Mouse (Mus musculus) MEL (cell line): ENCODE measurements around the gene Pdcd6ip. TPM values are rescaled to one million over a fixed set of nuclear protein-coding genes. Genes with fewer than 3 reads are reported as not detected.

Experiments
- DNase-seq: peaks from one replicate; pipeline ENCODE4 v3.0.0; 2011; ENCODE audit warnings: low read depth, low spot score
- H3K27ac ChIP-seq: 2 replicates; pipeline ENCODE4 v1.5.1; 2012; ENCODE audit warnings: low read depth, mild to moderate bottlenecking, control low read depth, low read length, moderate library complexity; ENCODE audit not compliant: control insufficient read depth
- H3K27me3 ChIP-seq, 2 experiments: fragments of 150-350 bp in 1 of 2; sonication (generic) in 1 of 2; 2 replicates each; pipeline ENCODE4 v1.6.1; 2012; ENCODE audit warnings: low read length in 2 of 2, mild to moderate bottlenecking in 2 of 2, improper control_type of control experiment in 1 of 2, moderate library complexity in 1 of 2; ENCODE audit not compliant: insufficient read depth in 2 of 2, control insufficient read depth in 1 of 2
- H3K36me3 ChIP-seq, 2 experiments: 2 replicates each; pipeline ENCODE4 v1.6.1; 2012 to 2014; ENCODE audit warnings: low read length in 2 of 2, improper control_type of control experiment in 1 of 2, inconsistent platforms in 1 of 2, mild to moderate bottlenecking in 1 of 2; ENCODE audit not compliant: insufficient read depth in 2 of 2, control insufficient read depth in 1 of 2
- H3K4me1 ChIP-seq, 2 experiments: fragments of 150-350 bp in 1 of 2; sonication (generic) in 1 of 2; 2 replicates each; pipeline ENCODE4 v1.6.1; 2012; ENCODE audit warnings: low read length in 2 of 2, improper control_type of control experiment in 1 of 2, mild to moderate bottlenecking in 1 of 2; ENCODE audit not compliant: insufficient read depth in 2 of 2, control insufficient read depth in 1 of 2
- H3K4me3 ChIP-seq, 2 experiments: fragments of 150-350 bp in 1 of 2; sonication (generic) in 1 of 2; 2 replicates each; pipeline ENCODE4 v1.5.1; 2012; ENCODE audit warnings: low read depth in 2 of 2, low read length in 2 of 2, mild to moderate bottlenecking in 2 of 2, moderate library complexity in 2 of 2, control low read depth in 1 of 2, improper control_type of control experiment in 1 of 2; ENCODE audit not compliant: control insufficient read depth in 1 of 2, insufficient read depth in 1 of 2
- H3K79me2 ChIP-seq: 2 replicates; pipeline ENCODE4 v1.6.1; 2012; ENCODE audit warnings: mild to moderate bottlenecking, low read length, moderate library complexity; ENCODE audit not compliant: control insufficient read depth, poor library complexity, insufficient read depth
- H3K9ac ChIP-seq: 2 replicates; pipeline ENCODE4 v1.6.1; 2012; ENCODE audit warnings: low read depth, mild to moderate bottlenecking, control low read depth, low read length, moderate library complexity; ENCODE audit not compliant: control insufficient read depth, poor library complexity, severe bottlenecking
- H3K9me3 ChIP-seq: fragments of 150-350 bp; sonication (generic); replicated peaks from 2 replicates; pipeline ENCODE4 v1.6.1; 2012; ENCODE audit warnings: mild to moderate bottlenecking, low read length, improper control_type of control experiment, moderate library complexity; ENCODE audit not compliant: insufficient read depth
- CHD2 ChIP-seq: IDR thresholded peaks from 2 replicates; pipeline ENCODE4 v1.6.1; 2011; ENCODE audit warnings: low read length, improper control_type of control experiment
- CTCF ChIP-seq, 3 experiments: IDR thresholded peaks in 2 of 3; conservative IDR thresholded peaks in 1 of 3; 2 replicates each; pipeline ENCODE4 v1.5.1; 2011 to 2012; ENCODE audit warnings: low read length in 3 of 3, low read depth in 2 of 3, mild to moderate bottlenecking in 2 of 3, improper control_type of control experiment in 1 of 3, inconsistent platforms in 1 of 3, mixed read lengths in 1 of 3, moderate library complexity in 1 of 3; ENCODE audit not compliant: control insufficient read depth in 1 of 3, insufficient read depth in 1 of 3, poor library complexity in 1 of 3, severe bottlenecking in 1 of 3
- ELF1 ChIP-seq: IDR thresholded peaks from 2 replicates; pipeline ENCODE4 v1.6.1; 2014; ENCODE audit warnings: low read depth, mild to moderate bottlenecking, inconsistent platforms, low read length, improper control_type of control experiment, moderate library complexity
- JUND ChIP-seq: IDR thresholded peaks from 2 replicates; pipeline ENCODE4 v1.6.1; 2011; ENCODE audit warnings: low read depth, mild to moderate bottlenecking, improper control_type of control experiment, low read length
- MAFK ChIP-seq: IDR thresholded peaks from 2 replicates; pipeline ENCODE4 v1.6.1; 2011; ENCODE audit warnings: low read depth, mild to moderate bottlenecking, low read length, improper control_type of control experiment, borderline replicate concordance
- MAX ChIP-seq: IDR thresholded peaks from 2 replicates; pipeline ENCODE4 v1.6.1; 2011; ENCODE audit warnings: low read length, improper control_type of control experiment
- MAZ ChIP-seq: IDR thresholded peaks from 2 replicates; pipeline ENCODE4 v1.6.1; 2012; ENCODE audit warnings: low read depth, mild to moderate bottlenecking, inconsistent platforms, low read length, improper control_type of control experiment
- MEF2A ChIP-seq: IDR thresholded peaks from 2 replicates; pipeline ENCODE4 v1.6.1; 2014; ENCODE audit warnings: low read depth, mild to moderate bottlenecking, inconsistent platforms, low read length, improper control_type of control experiment; ENCODE audit not compliant: poor library complexity, insufficient replicate concordance, severe bottlenecking; ENCODE audit errors: extremely low read depth
- MXI1 ChIP-seq: IDR thresholded peaks from 2 replicates; pipeline ENCODE4 v1.6.1; 2011; ENCODE audit warnings: mild to moderate bottlenecking, low read depth, low read length, improper control_type of control experiment
- MYB ChIP-seq: IDR thresholded peaks from 2 replicates; pipeline ENCODE4 v1.6.1; 2011; ENCODE audit warnings: mild to moderate bottlenecking, low read depth, low read length, improper control_type of control experiment
- NRF1 ChIP-seq: IDR thresholded peaks from 2 replicates; pipeline ENCODE4 v1.6.1; 2014; ENCODE audit warnings: low read depth, mild to moderate bottlenecking, inconsistent platforms, low read length, improper control_type of control experiment, moderate library complexity; ENCODE audit not compliant: poor library complexity, insufficient read depth, severe bottlenecking
- POLR2AphosphoS2 ChIP-seq: IDR thresholded peaks from 2 replicates; pipeline ENCODE4 v1.6.1; 2011; ENCODE audit warnings: low read length, improper control_type of control experiment
- POLR2AphosphoS5 ChIP-seq: IDR thresholded peaks from 2 replicates; pipeline ENCODE4 v1.6.1; 2012; ENCODE audit warnings: low read depth, borderline replicate concordance, mild to moderate bottlenecking, inconsistent platforms, low read length, moderate library complexity, mixed read lengths
- RAD21 ChIP-seq: IDR thresholded peaks from 2 replicates; pipeline ENCODE4 v1.6.1; 2011; ENCODE audit warnings: mild to moderate bottlenecking, low read depth, low read length, improper control_type of control experiment
- SIN3A ChIP-seq: IDR thresholded peaks from 2 replicates; pipeline ENCODE4 v1.6.1; 2012; ENCODE audit warnings: low read length, improper control_type of control experiment, inconsistent platforms
- SMC3 ChIP-seq: IDR thresholded peaks from 2 replicates; pipeline ENCODE4 v1.6.1; 2011; ENCODE audit warnings: low read depth, low read length, improper control_type of control experiment
- TBP ChIP-seq: IDR thresholded peaks from 2 replicates; pipeline ENCODE4 v1.8.0; 2011; ENCODE audit warnings: low read depth, low read length, improper control_type of control experiment
- UBTF ChIP-seq: IDR thresholded peaks from 2 replicates; pipeline ENCODE4 v1.6.1; 2012; ENCODE audit warnings: low read depth, mild to moderate bottlenecking, inconsistent platforms, low read length, improper control_type of control experiment, moderate library complexity, borderline replicate concordance; ENCODE audit not compliant: insufficient read depth
- USF1 ChIP-seq: IDR thresholded peaks from 2 replicates; pipeline ENCODE4 v1.6.1; 2014; ENCODE audit warnings: low read depth, mild to moderate bottlenecking, inconsistent platforms, low read length, improper control_type of control experiment, moderate library complexity
- USF2 ChIP-seq, 2 experiments: IDR thresholded peaks; 2 replicates each; pipeline ENCODE4 v1.6.1; 2011 to 2012; ENCODE audit warnings: improper control_type of control experiment in 2 of 2, low read length in 2 of 2, borderline replicate concordance in 1 of 2, inconsistent platforms in 1 of 2, low read depth in 1 of 2, mild to moderate bottlenecking in 1 of 2; ENCODE audit not compliant: insufficient read depth in 1 of 2
- ZC3H11A ChIP-seq: IDR thresholded peaks from 2 replicates; pipeline ENCODE4 v1.6.1; 2012; ENCODE audit warnings: low read depth, mild to moderate bottlenecking, inconsistent platforms, low read length, improper control_type of control experiment
- ZNF384 ChIP-seq: IDR thresholded peaks from 2 replicates; pipeline ENCODE4 v1.6.1; 2012; ENCODE audit warnings: low read depth, mild to moderate bottlenecking, inconsistent platforms, low read length, improper control_type of control experiment
- polyA plus RNA-seq, 2 experiments: library from polyadenylated mRNA; stranded (reverse) in 1 of 2; unstranded in 1 of 2; fragments of >175 nt in 1 of 2; fragments of >200 nt in 1 of 2; gene quantifications; 2 replicates each; pipeline versions ENCODE4 v1.2.1 to v1.2.4; 2012; ENCODE audit warnings: low replicate concordance in 2 of 2, low read depth in 1 of 2; ENCODE audit not compliant: insufficient read length in 2 of 2, insufficient read depth in 1 of 2, missing spikeins in 1 of 2
- total RNA-seq: library from RNA; depleted of rRNA; stranded (reverse); fragments of 300-350 nt; gene quantifications from 2 replicates; pipeline ENCODE4 v1.2.3, GENCODE M21; 2012

Gene Pdcd6ip
- total and polyA plus RNA-seq, 3 experiments: 21.1 to 71.2 (median 60.1) TPM

DNA sequence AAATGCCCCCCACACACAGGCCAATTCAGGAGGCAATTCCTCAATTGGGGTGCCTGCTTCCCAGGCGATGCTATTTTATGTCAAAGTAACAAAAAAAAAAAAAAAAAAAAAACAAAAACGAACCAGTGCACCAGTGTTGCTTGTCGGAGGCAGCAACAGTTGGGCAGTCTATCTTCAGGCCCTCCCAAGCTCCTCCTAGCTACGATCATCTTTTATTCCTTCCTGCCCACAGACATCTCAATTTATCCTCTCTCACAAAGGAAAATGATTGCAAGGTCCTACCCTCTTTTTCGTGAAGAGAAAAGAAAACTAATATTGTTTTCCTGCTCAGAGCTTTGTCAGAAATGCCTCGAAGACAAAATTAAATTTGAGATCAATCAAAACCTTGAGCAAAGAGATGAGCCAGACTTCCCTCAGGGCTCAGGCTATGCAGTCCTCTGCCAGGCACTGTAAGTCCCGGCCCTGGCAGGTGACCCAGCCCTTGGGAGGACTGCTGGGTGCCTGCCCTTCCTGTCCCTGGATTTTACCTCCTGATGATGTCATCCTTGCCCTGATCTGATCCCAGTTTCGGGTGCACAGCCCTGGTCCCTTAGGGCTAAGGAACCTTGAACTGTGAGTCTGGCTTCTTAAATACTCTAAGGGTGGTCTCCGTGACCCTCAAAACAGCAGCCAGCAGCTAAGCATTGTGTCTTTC is 75.6 kb downstream of the Pdcd6ip start:
- no peak for DNase-seq

DNA sequence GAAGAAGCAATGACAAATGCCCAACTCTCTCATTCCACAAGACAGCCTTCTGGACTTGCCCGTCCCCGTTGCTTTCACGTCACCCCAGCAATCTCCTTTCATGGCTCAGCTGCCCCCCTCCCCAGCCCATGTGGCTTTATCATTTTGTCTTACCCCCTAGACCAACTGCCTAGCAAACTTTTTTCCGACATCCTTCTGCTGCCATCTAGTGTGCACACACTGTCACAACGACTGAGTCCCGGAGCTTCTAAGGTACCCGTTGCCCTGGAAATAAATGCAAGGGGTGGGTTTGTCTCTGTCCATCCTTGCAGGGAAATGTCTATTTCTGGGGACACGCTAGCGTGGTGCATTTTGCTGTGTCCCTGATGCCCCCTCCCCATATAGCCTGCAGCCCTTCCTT is 78.4 kb downstream of the Pdcd6ip start:
- TF ChIP-seq POLR2AphosphoS2 (no peak), ZC3H11A (peak; percentile 15; the same call in 1 of the 2 replicates), MAX (no peak), MEF2A (no peak), SMC3 (peak; percentile 53), TBP (no peak), CTCF (IDR thresholded peaks at IDR 0.05 in 2 of 3, conservative IDR thresholded peaks at IDR 0.05 in 1 of 3; ENCODE audit: control insufficient read depth in 1 of 3, insufficient read depth in 1 of 3, low read depth in 2 of 3, low read length in 3 of 3, poor library complexity in 1 of 3, severe bottlenecking in 1 of 3) (peak; percentile 24 to 62 (median 61)), RAD21 (peak; percentile 59)
- Histone ChIP-seq H3K9ac (no peak overlapping the region), H3K9me3 (no peaks in the 10 kb centered on the region), H3K27me3 (no peaks in the 10 kb centered on the region; a peak in 1 of 4 replicates), H3K27ac (no peak overlapping the region), H3K4me1 (no peaks in the 10 kb centered on the region), H3K4me3 (no peak overlapping the region), H3K79me2 (no peaks in the 10 kb centered on the region), H3K36me3 (no peaks in the 10 kb centered on the region)
- DNase-seq: peak; percentile 23

More for the DNA sequence above, 75.6 kb downstream of the Pdcd6ip start:
- no peaks in the 10 kb centered on the region for H3K4me1 ChIP-seq
- no peak for TF ChIP-seq CHD2
- TF ChIP-seq MAX: no peak
- TF ChIP-seq MEF2A: no peak
- no peak for TF ChIP-seq ELF1
- no peaks in the 10 kb centered on the region for H3K9me3 ChIP-seq
- no peak overlapping the region for H3K4me3 ChIP-seq
- no peak overlapping the region for H3K27ac ChIP-seq
- H3K9ac ChIP-seq: no peak overlapping the region
- no peaks in the 10 kb centered on the region for H3K79me2 ChIP-seq
- no peaks in the 10 kb centered on the region; a peak in 1 of 4 replicates for H3K27me3 ChIP-seq
- H3K36me3 ChIP-seq: no peaks in the 10 kb centered on the region

DNA sequence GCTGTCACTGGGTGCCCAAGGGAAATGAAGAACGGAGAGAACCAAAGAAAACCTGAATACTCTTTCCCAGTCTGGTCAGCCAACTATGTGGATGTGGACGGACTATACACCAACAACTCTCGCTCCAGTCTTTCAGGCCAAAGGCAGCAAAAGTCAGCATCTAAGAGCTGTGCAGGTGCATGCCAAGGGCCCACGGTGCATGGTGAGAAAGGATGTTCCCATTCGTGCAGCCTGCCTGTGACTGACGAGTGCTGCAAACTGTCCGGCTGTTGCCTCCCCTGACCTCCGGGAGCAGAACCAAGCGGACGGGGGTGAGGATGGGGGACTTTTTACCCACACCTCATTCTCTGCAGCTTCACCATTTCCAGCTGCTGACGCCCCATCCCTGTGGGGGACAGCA is 78.9 kb downstream of the Pdcd6ip start:
- no peaks in the 10 kb centered on the region for H3K79me2 ChIP-seq
- H3K4me1 ChIP-seq: no peaks in the 10 kb centered on the region
- no peak overlapping the region for H3K27ac ChIP-seq
- TF ChIP-seq MAZ (no peak), SIN3A (no peak), NRF1 (no peak), MYB (no peak), ZNF384 (no peak), UBTF (no peak), JUND (no peak), MAFK (no peak), USF1 (no peak), MXI1 (no peak), ZC3H11A (no peak), CHD2 (no peak), POLR2AphosphoS5 (no peak), USF2 (IDR thresholded peaks at IDR 0.05; ENCODE audit: borderline replicate concordance in 1 of 2, insufficient read depth in 1 of 2, low read depth in 1 of 2, low read length in 2 of 2) (no peak)
- DNase-seq: no peak
- no peak overlapping the region for H3K4me3 ChIP-seq
- no peaks in the 10 kb centered on the region for H3K36me3 ChIP-seq
- no peaks in the 10 kb centered on the region for H3K9me3 ChIP-seq
- H3K27me3 ChIP-seq: no peaks in the 10 kb centered on the region; a peak in 1 of 4 replicates
- H3K9ac ChIP-seq: no peak overlapping the region
